Comparison of ENCODE assay signal across 19 mouse cellular contexts in genomic region chr10:122039566-122039965, GRCm38 (mm10).
"Had no signal": no experiment of that assay in that cellular context is flagged by ENCODE, and none has a peak within 500 bp of the region (broad histone marks: within the 10 kb centered on the region; RNA-seq: fewer than 3 reads in every experiment).

No protein-coding gene starts in this region.

- H3K36me3 ChIP-seq: midbrain, embryonic 15.5 days had no signal

- H3K4me2 ChIP-seq: lung, embryonic 14.5 days; midbrain, embryonic 12.5 days; midbrain, embryonic 15.5 days; neural tube, embryonic 13.5 days had no signal

- H3K9me3 ChIP-seq: midbrain, embryonic 12.5 days; midbrain, embryonic 15.5 days; neural tube, embryonic 13.5 days had no signal

- H3K4me3 ChIP-seq: layer of hippocampus, adult 2 months; left cerebral cortex, adult 2 months; midbrain, embryonic 12.5 days; midbrain, embryonic 15.5 days; myocyte; neural tube, embryonic 13.5 days had no signal

- DNase-seq: kidney, adult 9 months; kidney, postnatal 14 days; kidney, postnatal 4 days; layer of hippocampus, adult 9-11 months; layer of hippocampus, postnatal 36 days; liver, postnatal 0 days; lung, embryonic 14.5 days; retina, postnatal 1 day; right cerebral cortex, postnatal 25 days; spleen, adult 18-20 months; thymus, adult 18-20 months; thymus, postnatal 36 days had no signal

- H3K27me3 ChIP-seq: midbrain, embryonic 12.5 days; midbrain, embryonic 15.5 days; neural tube, embryonic 13.5 days had no signal

- H3K9ac ChIP-seq: liver, embryonic 14.5 days; liver, postnatal 0 days; lung, embryonic 14.5 days; midbrain, embryonic 12.5 days; midbrain, embryonic 15.5 days; neural tube, embryonic 13.5 days had no signal

- H3K27ac ChIP-seq: layer of hippocampus, adult 2 months; left cerebral cortex, adult 2 months; liver, embryonic 14.5 days; midbrain, embryonic 12.5 days; midbrain, embryonic 15.5 days; neural tube, embryonic 13.5 days had no signal
